Mouse (Mus musculus) liver, embryonic 14.5 days (tissue): ENCODE measurements around the gene Nudt4.

Source experiments
- CTCF ChIP-seq: IDR thresholded peaks from 2 replicates; pipeline ENCODE4 v1.5.1; 2016; ENCODE audit warnings: antibody characterized with exemption, low read depth, control low read depth
- EP300 ChIP-seq: IDR thresholded peaks from 2 replicates; pipeline ENCODE4 v1.6.1; 2016; ENCODE audit warnings: antibody characterized with exemption, low read depth

DNA sequence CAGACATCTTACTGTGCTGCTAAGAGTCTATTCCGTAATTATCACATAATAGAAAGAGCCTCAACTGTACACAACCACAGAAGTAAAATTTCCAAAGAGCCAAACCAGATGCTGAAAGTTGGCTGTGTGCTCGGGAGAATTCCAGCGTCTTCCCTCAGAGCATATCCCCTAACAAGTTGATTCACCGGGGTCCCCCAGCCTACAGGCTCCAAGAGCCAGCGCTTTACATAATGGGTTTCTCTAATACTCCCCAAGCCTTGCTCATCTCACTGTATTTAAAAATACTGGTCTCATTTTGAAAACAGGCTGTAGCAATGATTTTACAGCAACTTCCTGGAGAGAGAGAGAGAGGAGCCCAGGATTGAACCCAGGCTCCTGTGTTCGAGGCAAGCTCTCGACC lies 2.3 kb downstream of the Nudt4 start:
- TF ChIP-seq CTCF (no peak), EP300 (no peak)
